Mouse (Mus musculus) megakaryocyte, embryonic 14.5 days (primary cell): Measurements from ENCODE around the gene Kcnn4. TPM values are rescaled to one million over a fixed set of nuclear protein-coding genes. Genes with fewer than 3 reads are reported as not detected.

Source experiments
- H3K27me3 ChIP-seq: replicated peaks from 2 replicates; pipeline ENCODE3; 2012; ENCODE audit warnings: inconsistent platforms
- H3K36me3 ChIP-seq: replicated peaks from 2 replicates; pipeline ENCODE3; 2012; ENCODE audit warnings: low read length, inconsistent platforms, mixed read lengths
- H3K4me1 ChIP-seq: 2 replicates; pipeline ENCODE4 v1.6.1; 2012; ENCODE audit warnings: inconsistent platforms
- H3K4me3 ChIP-seq: replicated peaks from 2 replicates; pipeline ENCODE3; 2012; ENCODE audit warnings: moderate library complexity, mild to moderate bottlenecking, inconsistent platforms
- H3K9me3 ChIP-seq: 2 replicates; pipeline ENCODE4 v1.6.1; 2012; ENCODE audit warnings: inconsistent platforms
- FLI1 ChIP-seq: IDR thresholded peaks from 2 replicates; pipeline ENCODE4 v1.6.1; 2012; ENCODE audit warnings: low read length, inconsistent platforms, mixed read lengths
- GATA1 ChIP-seq: IDR thresholded peaks from 3 replicates; pipeline ENCODE4 v1.6.1; 2012; ENCODE audit warnings: mixed read lengths, low read length, inconsistent platforms, borderline replicate concordance
- polyA plus RNA-seq: library from polyadenylated mRNA; stranded (reverse); fragments of >175 nt; gene quantifications from 2 replicates; pipeline ENCODE4 v1.2.3, GENCODE M21; 2012; ENCODE audit warnings: low replicate concordance; ENCODE audit not compliant: insufficient read depth

Gene Kcnn4
- polyA plus RNA-seq, 1 experiment: 25.3 TPM

GRCm38 (mm10) chr7:24430551-24431345 is 60.7 kb downstream of the Kcnn4 start:
- no peaks in the 10 kb centered on the region for H3K4me1 ChIP-seq
- TF ChIP-seq FLI1 (no peak), GATA1 (no peak)
- H3K36me3 ChIP-seq: no peaks in the 10 kb centered on the region
- no peak overlapping the region for H3K4me3 ChIP-seq
- H3K27me3 ChIP-seq: peaks cover 13% of the 10 kb centered on the region
- H3K9me3 ChIP-seq: peaks cover 14% of the 10 kb centered on the region

GRCm38 (mm10) chr7:24431713-24432112 is 61.6 kb downstream of the Kcnn4 start:
- no peak overlapping the region for H3K4me3 ChIP-seq
- TF ChIP-seq FLI1 (no peak), GATA1 (no peak)
- H3K9me3 ChIP-seq: peaks cover 14% of the 10 kb centered on the region
- H3K4me1 ChIP-seq: no peaks in the 10 kb centered on the region
- H3K36me3 ChIP-seq: no peaks in the 10 kb centered on the region
- H3K27me3 ChIP-seq: peaks cover 17% of the 10 kb centered on the region

GRCm38 (mm10) chr7:24435305-24435704 is 65.2 kb downstream of the Kcnn4 start:
- TF ChIP-seq FLI1 (no peak), GATA1 (no peak)
- Histone ChIP-seq H3K4me3 (no peak overlapping the region), H3K36me3 (no peaks in the 10 kb centered on the region), H3K4me1 (no peaks in the 10 kb centered on the region), H3K9me3 (peaks cover 14% of the 10 kb centered on the region), H3K27me3 (peaks cover 30% of the 10 kb centered on the region)

Other genes with a start within 250 kb of the Kcnn4 start
- 1.00 and 2.8 TPM in 2 replicates for gene Zfp235, start 236.1 kb upstream of the Kcnn4 start, polyA plus RNA-seq
- gene Zfp114, start 195.2 kb upstream of the Kcnn4 start, polyA plus RNA-seq: not detected in 2 replicates
- 0.41 TPM in 1 of 2 replicates, not detected in the other for gene Zfp111, start 158.8 kb upstream of the Kcnn4 start, polyA plus RNA-seq
- 0.27 TPM in 1 of 2 replicates, not detected in the other for gene Zfp109, start 132.7 kb upstream of the Kcnn4 start, polyA plus RNA-seq
- gene Zfp108, start 115.5 kb upstream of the Kcnn4 start, polyA plus RNA-seq: not detected in 2 replicates
- gene Zfp93, start 99.8 kb upstream of the Kcnn4 start, polyA plus RNA-seq: 1.2 TPM in 1 of 2 replicates, not detected in the other
- 5.2 and 7.2 TPM in 2 replicates for gene Zfp61, start 69.0 kb upstream of the Kcnn4 start, polyA plus RNA-seq
- 1.1 TPM in 1 of 2 replicates, not detected in the other for gene Zfp94, start 53.6 kb upstream of the Kcnn4 start, polyA plus RNA-seq
- not detected in 2 replicates for gene Tescl, start 36.3 kb upstream of the Kcnn4 start, polyA plus RNA-seq
- gene Lypd5, start 21.1 kb upstream of the Kcnn4 start, polyA plus RNA-seq: not detected in 2 replicates
- gene Smg9, start 29.4 kb downstream of the Kcnn4 start, polyA plus RNA-seq: 42.3 and 58.9 TPM in 2 replicates
- gene Irgc1, start 82.0 kb downstream of the Kcnn4 start, polyA plus RNA-seq: 0.28 TPM in 1 of 2 replicates, not detected in the other
- 14.6 and 56.5 TPM in 2 replicates for gene Plaur, start 92.2 kb downstream of the Kcnn4 start, polyA plus RNA-seq
- not detected in 2 replicates for gene Cadm4, start 111.8 kb downstream of the Kcnn4 start, polyA plus RNA-seq
- 33.9 and 51.4 TPM in 2 replicates for gene Zfp428, start 136.7 kb downstream of the Kcnn4 start, polyA plus RNA-seq
- not detected in 2 replicates for gene AC161166.1, start 142.2 kb downstream of the Kcnn4 start, polyA plus RNA-seq
- 2.9 and 3.1 TPM in 2 replicates for gene Irgq, start 160.4 kb downstream of the Kcnn4 start, polyA plus RNA-seq
- gene Pinlyp, start 175.9 kb downstream of the Kcnn4 start, polyA plus RNA-seq: not detected in 2 replicates
- gene Xrcc1, start 176.0 kb downstream of the Kcnn4 start, polyA plus RNA-seq: 101 and 159 TPM in 2 replicates
- 14.5 and 17.5 TPM in 2 replicates for gene Ethe1, start 217.3 kb downstream of the Kcnn4 start, polyA plus RNA-seq
- gene Zfp575, start 217.4 kb downstream of the Kcnn4 start, polyA plus RNA-seq: 0.30 TPM in 1 of 2 replicates, not detected in the other
- 2.0 and 8.9 TPM in 2 replicates for gene Phldb3, start 240.5 kb downstream of the Kcnn4 start, polyA plus RNA-seq